Mouse (Mus musculus) C2C12 (cell line): ENCODE data around the gene Gpx4.

Source experiments
- CTCF ChIP-seq: IDR thresholded peaks from one replicate; pipeline ENCODE4 v1.5.1; 2011; ENCODE audit not compliant: control insufficient read depth, insufficient read depth, insufficient read length
- MAX ChIP-seq: IDR thresholded peaks from one replicate; pipeline ENCODE4 v1.6.1; 2011; ENCODE audit warnings: mild to moderate bottlenecking, control low read depth

- TF ChIP-seq CTCF (no peak), MAX (no peak)
Observed at GRCm38 (mm10) chr10:80030736-80031135, 16.2 kb upstream of the Gpx4 start.
